Mouse (Mus musculus) erythroid progenitor cell, adult 5-6 weeks (primary cell): ENCODE measurements around the gene Adamts16. TPM values are rescaled to one million over a fixed set of nuclear protein-coding genes. Genes with fewer than 3 reads are reported as not detected.

ENCODE experiments used
- ATAC-seq: replicated peaks from 2 replicates; pipeline ENCODE4 v1.8.0; 2016; ENCODE audit warnings: moderate number of reproducible peaks, mild to moderate bottlenecking, moderate TSS enrichment, inconsistent platforms; ENCODE audit not compliant: poor library complexity, low FRiP score, severe bottlenecking
- total RNA-seq, 2 experiments: library from RNA; stranded (forward) in 1 of 2; stranded (reverse) in 1 of 2; fragments of 150-400 nt in 1 of 2; fragments of 186-747, 209-891 nt in 1 of 2; gene quantifications; 2 replicates each; pipeline versions ENCODE4 v1.2.3 to v1.2.4; 2015 to 2017; ENCODE audit warnings: low replicate concordance in 2 of 2

Adamts16 gene
- total RNA-seq, 2 experiments from 2014 or later: not detected

GRCm38 (mm10) chr13:70724108-70724622, 117.4 kb downstream of the Adamts16 start:
- ATAC-seq: no peak

GRCm38 (mm10) chr13:70719994-70720393, 121.6 kb downstream of the Adamts16 start:
- ATAC-seq: no peak

- no peak for ATAC-seq
Measured at GRCm38 (mm10) chr13:70718814-70719213, 122.8 kb downstream of the Adamts16 start.

GRCm38 (mm10) chr13:70716022-70716421, 125.6 kb downstream of the Adamts16 start:
- ATAC-seq: no peak

- ATAC-seq: no peak
Measured at GRCm38 (mm10) chr13:70714081-70714775, 127.4 kb downstream of the Adamts16 start.

- ATAC-seq: no peak
Measured at GRCm38 (mm10) chr13:70713331-70713730, 128.3 kb downstream of the Adamts16 start.

GRCm38 (mm10) chr13:70707158-70707854, 134.3 kb downstream of the Adamts16 start:
- no peak for ATAC-seq

- ATAC-seq: no peak
Measured at GRCm38 (mm10) chr13:70702904-70703303, 138.7 kb downstream of the Adamts16 start.

GRCm38 (mm10) chr13:70698812-70699387, 142.7 kb downstream of the Adamts16 start:
- no peak for ATAC-seq

GRCm38 (mm10) chr13:70689452-70689960, 152.1 kb downstream of the Adamts16 start:
- no peak for ATAC-seq

- no peak for ATAC-seq
Measured at GRCm38 (mm10) chr13:70685825-70686224, 155.8 kb downstream of the Adamts16 start.

GRCm38 (mm10) chr13:70684976-70685609, 156.5 kb downstream of the Adamts16 start:
- no peak for ATAC-seq

GRCm38 (mm10) chr13:70681411-70682183, 160.0 kb downstream of the Adamts16 start:
- no peak for ATAC-seq

- no peak for ATAC-seq
Measured at GRCm38 (mm10) chr13:70680316-70680715, 161.3 kb downstream of the Adamts16 start.

Other genes with a start within 250 kb of the Adamts16 start
- gene Ice1, start 204.2 kb downstream of the Adamts16 start, total RNA-seq (2015; ENCODE audit: low replicate concordance): 8.4 and 14.4 TPM in 2 replicates
- gene Ice1, start 204.2 kb downstream of the Adamts16 start, total RNA-seq (2017; ENCODE audit: low replicate concordance): 2.8 and 4.4 TPM in 2 replicates